Mouse (Mus musculus) kidney, embryonic 14.5 days (tissue): Measurements from ENCODE around the gene Vmn1r218. TPM values are rescaled to one million over a fixed set of nuclear protein-coding genes. Genes with fewer than 3 reads are reported as not detected.

Experiments used
- ATAC-seq: fragments of 200-750 bp; cut with Nextera tagmentation; 2 replicates; pipeline ENCODE4 v1.8.0; 2017; ENCODE audit warnings: moderate number of reproducible peaks, mild to moderate bottlenecking, moderate TSS enrichment, moderate library complexity; ENCODE audit not compliant: low FRiP score, low TSS enrichment
- H3K27ac ChIP-seq: fragments of 300-500 bp; sonication (generic); 2 replicates; pipeline ENCODE4 v1.5.1; 2014; ENCODE audit warnings: low read depth, mild to moderate bottlenecking, low read length, moderate library complexity, mixed read lengths
- H3K27me3 ChIP-seq: fragments of 300-500 bp; sonication (generic); 2 replicates; pipeline ENCODE4 v1.6.1; 2014; ENCODE audit warnings: mild to moderate bottlenecking, low read length; ENCODE audit not compliant: control insufficient read depth, insufficient read depth
- H3K36me3 ChIP-seq: fragments of 300-500 bp; sonication (generic); 2 replicates; pipeline ENCODE4 v1.6.1; 2014; ENCODE audit warnings: low read length, mixed read lengths; ENCODE audit not compliant: control insufficient read depth, insufficient read depth
- H3K4me1 ChIP-seq: fragments of 300-500 bp; sonication (generic); 2 replicates; pipeline ENCODE4 v1.6.1; 2014; ENCODE audit warnings: low read length, mixed read lengths; ENCODE audit not compliant: control insufficient read depth, insufficient read depth
- H3K4me2 ChIP-seq: fragments of 300-500 bp; sonication (generic); replicated peaks from 2 replicates; pipeline ENCODE4 v1.6.1; 2014; ENCODE audit warnings: low read depth, mild to moderate bottlenecking, low read length
- H3K4me3 ChIP-seq: fragments of 300-500 bp; sonication (generic); 2 replicates; pipeline ENCODE4 v1.5.1; 2014; ENCODE audit warnings: mild to moderate bottlenecking, low read length
- H3K9ac ChIP-seq: fragments of 300-500 bp; sonication (generic); 2 replicates; pipeline ENCODE4 v1.6.1; 2014; ENCODE audit warnings: low read depth, mild to moderate bottlenecking, low read length, moderate library complexity
- H3K9me3 ChIP-seq: fragments of 300-500 bp; sonication (generic); 2 replicates; pipeline ENCODE4 v1.6.1; 2016; ENCODE audit warnings: low read length; ENCODE audit not compliant: control insufficient read depth
- WGBS: fragments of 180-500 bp; shearing (Covaris S2); extraction: QIAGEN DNeasy Blood & Tissue Kit; methylation state at CpG from one replicate; pipeline ENCODE4 v1.1.7; 2014; 5-methylcytosine and 5-hydroxymethylcytosine counted together
- polyA plus RNA-seq: library from polyadenylated mRNA; unstranded; fragments of >200 nt; fragmentation: Nextera tagmentation; extraction: Ambion mirVana; gene quantifications from 2 replicates; pipeline ENCODE4 v1.2.1, GENCODE M21; 2014

The Vmn1r218 gene
- polyA plus RNA-seq, 1 experiment from 2014 or later: not detected

GRCm38 (mm10) chr13:23187875-23188274 is 54.9 kb downstream of the Vmn1r218 start, which contains the start of gene Vmn1r220:
Gene Vmn1r220 (minus strand): TSS chr13:23187975.
- H3K4me3 ChIP-seq: no peak within 1 kb of the TSS
- no peak within 1 kb of the TSS for H3K4me2 ChIP-seq
- H3K4me1 ChIP-seq: no peaks in the 10 kb centered on the region
- H3K27me3 ChIP-seq: no peaks in the 10 kb centered on the region
- H3K9me3 ChIP-seq: no peaks in the 10 kb centered on the region
- ATAC-seq: no peak
- H3K9ac ChIP-seq: no peak within 1 kb of the TSS
- WGBS: 94% methylated on average over 2 of the region's 2 CpGs
- H3K27ac ChIP-seq: no peak within 1 kb of the TSS
- H3K36me3 ChIP-seq: no peaks in the 10 kb centered on the region

Other genes starting within 250 kb of the Vmn1r218 start
- gene Vmn1r212, start 248.9 kb upstream of the Vmn1r218 start, polyA plus RNA-seq: not detected in 2 replicates
- not detected in 2 replicates for gene Vmn1r213, start 125.5 kb upstream of the Vmn1r218 start, polyA plus RNA-seq
- not detected in 2 replicates for gene Vmn1r214, start 102.7 kb upstream of the Vmn1r218 start, polyA plus RNA-seq
- not detected in 2 replicates for gene Vmn1r215, start 65.1 kb upstream of the Vmn1r218 start, polyA plus RNA-seq
- not detected in 2 replicates for gene Vmn1r217, start 14.9 kb upstream of the Vmn1r218 start, polyA plus RNA-seq
- gene Vmn1r219, start 26.2 kb downstream of the Vmn1r218 start, polyA plus RNA-seq: 0.03 TPM in 1 of 2 replicates, not detected in the other
- gene Vmn1r220, start 54.8 kb downstream of the Vmn1r218 start, polyA plus RNA-seq: not detected in 2 replicates
- gene Vmn1r221, start 81.0 kb downstream of the Vmn1r218 start, polyA plus RNA-seq: not detected in 2 replicates
- gene Vmn1r222, start 102.8 kb downstream of the Vmn1r218 start, polyA plus RNA-seq: not detected in 2 replicates
- gene Vmn1r223, start 114.0 kb downstream of the Vmn1r218 start, polyA plus RNA-seq: not detected in 2 replicates
- gene Zfp322a, start 236.1 kb downstream of the Vmn1r218 start, polyA plus RNA-seq: 43.9 and 55.5 TPM in 2 replicates